Comparison of ENCODE assay signal across 7 mouse cellular contexts in the genomic region with DNA sequence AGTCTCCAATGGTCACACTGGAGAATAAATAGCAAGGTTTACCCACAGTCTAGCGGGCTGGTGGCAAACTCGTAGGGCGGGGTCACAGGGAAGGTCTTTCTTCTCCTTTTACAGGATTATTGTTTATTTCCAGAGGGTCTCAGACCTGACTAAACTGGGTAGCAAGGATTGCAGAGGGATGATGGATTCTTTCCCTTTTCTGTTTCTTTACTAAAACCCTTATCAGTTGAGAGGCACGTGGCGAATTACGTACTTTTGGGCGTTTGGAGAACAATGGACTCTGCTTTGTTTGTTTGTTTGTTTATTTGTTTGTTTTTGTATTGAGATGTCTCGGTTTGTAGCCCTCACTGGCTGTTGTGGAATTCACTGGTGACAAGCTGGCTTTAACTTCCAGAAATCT. TPM values are rescaled to one million over a fixed set of nuclear protein-coding genes. Genes with fewer than 3 reads are reported as not detected.
DNase-seq lines count a peak whose midpoint lies in the region; ATAC-seq and TF ChIP-seq lines count a peak whose summit lies in the region.

No protein-coding gene starts in this region.

- no peak for TF ChIP-seq POLR2A in olfactory bulb, adult 2 months (IDR thresholded peaks at IDR 0.05; ENCODE audit: insufficient read depth, low read depth, low read length)

- peak overlapping the region; percentile 76 for H3K4me2 ChIP-seq in lung, embryonic 14.5 days
- peak overlapping the region; percentile 64 for H3K4me2 ChIP-seq in embryonic facial prominence, embryonic 13.5 days

- 2% methylated on average over 8 of the region's 8 CpGs for whole genome bisulfite sequencing in lung, embryonic 14.5 days
- 7% methylated on average over 8 of the region's 8 CpGs for WGBS in embryonic facial prominence, embryonic 13.5 days
- 9% methylated on average over 8 of the region's 8 CpGs for WGBS in limb, embryonic 10.5 days
- WGBS in olfactory bulb, adult 2 months, result 5% methylated on average over 8 of the region's 8 CpGs

- no peaks in the 10 kb centered on the region for H3K27me3 ChIP-seq in lung, embryonic 14.5 days (ENCODE audit: insufficient read depth, low read length)
- H3K27me3 ChIP-seq in embryonic facial prominence, embryonic 13.5 days, result peaks cover 4% of the 10 kb centered on the region
- H3K27me3 ChIP-seq in limb, embryonic 10.5 days (ENCODE audit: low read depth, poor library complexity, severe bottlenecking), result 0 out of 2 replicates have a peak, but pooled peaks cover 5% of the 10 kb centered on the region

- DNase-seq in lung, embryonic 14.5 days, result no peak
- no peak for DNase-seq in lung, postnatal 25 days (ENCODE audit: low spot score)
- no peak for DNase-seq in limb, embryonic 10.5 days (ENCODE audit: low spot score)
- DNase-seq in right cerebral cortex, postnatal 36 days (ENCODE audit: low spot score in 2 of 2), result no peak
- no peak for DNase-seq in thymus, postnatal 0 days (ENCODE audit: low spot score)

- TF ChIP-seq CTCF in lung, embryonic 14.5 days (IDR thresholded peaks at IDR 0.05; ENCODE audit: low read depth), result no peak
- TF ChIP-seq CTCF in olfactory bulb, adult 2 months (IDR thresholded peaks at IDR 0.05; ENCODE audit: insufficient read depth, low read depth, low read length), result no peak

- H3K9ac ChIP-seq in lung, embryonic 14.5 days, result peak overlapping the region; percentile 32; the same call in 1 of the 2 replicates
- peak overlapping the region; percentile 62 for H3K9ac ChIP-seq in embryonic facial prominence, embryonic 13.5 days

- no peaks in the 10 kb centered on the region for H3K9me3 ChIP-seq in lung, embryonic 14.5 days (ENCODE audit: low read depth, low read length)
- no peaks in the 10 kb centered on the region for H3K9me3 ChIP-seq in embryonic facial prominence, embryonic 13.5 days
- no peaks in the 10 kb centered on the region for H3K9me3 ChIP-seq in limb, embryonic 10.5 days (replicated peaks)

- H3K27ac ChIP-seq in lung, embryonic 14.5 days (ENCODE audit: low read depth), result no peak overlapping the region
- H3K27ac ChIP-seq in embryonic facial prominence, embryonic 13.5 days, result no peak overlapping the region
- peak overlapping the region; percentile 17; the same call in 1 of the 2 replicates for H3K27ac ChIP-seq in limb, embryonic 10.5 days
- no peak overlapping the region for H3K27ac ChIP-seq in olfactory bulb, adult 2 months (ENCODE audit: insufficient read depth, low read depth, low read length)

- no peaks in the 10 kb centered on the region for H3K4me1 ChIP-seq in lung, embryonic 14.5 days (ENCODE audit: insufficient read depth)
- peaks cover 4% of the 10 kb centered on the region; the same call in 1 of the 2 replicates for H3K4me1 ChIP-seq in embryonic facial prominence, embryonic 13.5 days
- peaks cover 18% of the 10 kb centered on the region for H3K4me1 ChIP-seq in limb, embryonic 10.5 days
- H3K4me1 ChIP-seq in olfactory bulb, adult 2 months (ENCODE audit: control insufficient read depth, insufficient read depth, low read length), result peaks cover 4% of the 10 kb centered on the region; the same call in 1 of the 2 replicates

- H3K36me3 ChIP-seq in lung, embryonic 14.5 days (ENCODE audit: insufficient read depth), result no peaks in the 10 kb centered on the region
- H3K36me3 ChIP-seq in embryonic facial prominence, embryonic 13.5 days, result no peaks in the 10 kb centered on the region
- H3K36me3 ChIP-seq in limb, embryonic 10.5 days, result no peaks in the 10 kb centered on the region

- ATAC-seq in lung, embryonic 14.5 days (ENCODE audit: insufficient read depth), result peak; percentile 3; the same call in 1 of the 2 replicates
- no peak for ATAC-seq in embryonic facial prominence, embryonic 13.5 days (ENCODE audit: insufficient number of reproducible peaks, insufficient read depth, low FRiP score, low TSS enrichment, low read depth)

- peak overlapping the region; percentile 49 for H3K4me3 ChIP-seq in lung, embryonic 14.5 days (ENCODE audit: low read depth, low read length)
- H3K4me3 ChIP-seq in embryonic facial prominence, embryonic 13.5 days, result peak overlapping the region; percentile 57
- H3K4me3 ChIP-seq in limb, embryonic 10.5 days, result peak overlapping the region; percentile 60
- H3K4me3 ChIP-seq in olfactory bulb, adult 2 months (ENCODE audit: insufficient read depth, low read depth, low read length), result peak overlapping the region; percentile 36

RNA-seq across cellular contexts. Expression of gene Gpx5, which starts 13.5 kb away (rescaled TPM):
- not detected in 2 replicates for polyA plus RNA-seq in lung, embryonic 14.5 days (2014; fragmentation: Nextera tagmentation; extraction: Ambion mirVana)
- polyA plus RNA-seq in embryonic facial prominence, embryonic 13.5 days (2015; fragmentation: Nextera tagmentation; extraction: Ambion mirVana), result not detected in 2 replicates
- polyA plus RNA-seq in limb, embryonic 10.5 days (2016; fragmentation: Nextera tagmentation; extraction: Ambion mirVana), result not detected in 2 replicates
- polyA plus RNA-seq in olfactory bulb, adult 2 months (2012; ENCODE audit: insufficient read depth, insufficient read length, low replicate concordance, missing spikeins), result not detected in 2 replicates
- not detected in 2 replicates for polyA plus RNA-seq in thymus, postnatal 0 days (2015; fragmentation: Nextera tagmentation; extraction: Ambion mirVana)

RNA-seq across cellular contexts. Expression of gene Gpx6, which starts 32.8 kb away (rescaled TPM):
- not detected in 2 replicates for polyA plus RNA-seq in lung, embryonic 14.5 days (2014; fragmentation: Nextera tagmentation; extraction: Ambion mirVana)
- 0.38 and 0.39 TPM in 2 replicates for polyA plus RNA-seq in embryonic facial prominence, embryonic 13.5 days (2015; fragmentation: Nextera tagmentation; extraction: Ambion mirVana)
- 0.62 and 0.91 TPM in 2 replicates for polyA plus RNA-seq in limb, embryonic 10.5 days (2016; fragmentation: Nextera tagmentation; extraction: Ambion mirVana)
- polyA plus RNA-seq in olfactory bulb, adult 2 months (2012; ENCODE audit: insufficient read depth, insufficient read length, low replicate concordance, missing spikeins), result not detected in 2 replicates
- polyA plus RNA-seq in thymus, postnatal 0 days (2015; fragmentation: Nextera tagmentation; extraction: Ambion mirVana), result 1.7 and 1.9 TPM in 2 replicates
